Mouse (Mus musculus) liver, postnatal 0 days (tissue): ENCODE results near the gene Plekha7. TPM values are rescaled to one million over a fixed set of nuclear protein-coding genes. Genes with fewer than 3 reads are reported as not detected.

ENCODE experiments used
- ATAC-seq: fragments of 200-750 bp; cut with Nextera tagmentation; 2 replicates; pipeline ENCODE4 v1.8.0; 2017; ENCODE audit warnings: mild to moderate bottlenecking, moderate library complexity
- DNase-seq: peaks from one replicate; pipeline ENCODE4 v3.0.0-alpha.2; 2016
- H3K27ac ChIP-seq: fragments of 300-500 bp; sonication (generic); 2 replicates; pipeline ENCODE4 v1.5.1; 2014; ENCODE audit warnings: antibody characterized with exemption, moderate library complexity, mild to moderate bottlenecking, low read depth
- H3K27me3 ChIP-seq: fragments of 300-500 bp; sonication (generic); 2 replicates; pipeline ENCODE4 v1.6.1; 2014; ENCODE audit warnings: low read length, control low read depth, mixed read lengths; ENCODE audit not compliant: insufficient read depth
- H3K36me3 ChIP-seq: fragments of 300-500 bp; sonication (generic); replicated peaks from 2 replicates; pipeline ENCODE4 v1.6.1; 2014; ENCODE audit warnings: mild to moderate bottlenecking, control low read depth, low read length, moderate library complexity, mixed read lengths; ENCODE audit not compliant: insufficient read depth
- H3K4me1 ChIP-seq: fragments of 300-500 bp; sonication (generic); 2 replicates; pipeline ENCODE4 v1.6.1; 2014; ENCODE audit warnings: antibody characterized with exemption, mild to moderate bottlenecking, control low read depth; ENCODE audit not compliant: insufficient read depth
- H3K4me2 ChIP-seq: fragments of 300-500 bp; sonication (generic); 2 replicates; pipeline ENCODE4 v1.6.1; 2014; ENCODE audit warnings: low read depth, mild to moderate bottlenecking, low read length, moderate library complexity, mixed read lengths
- H3K4me3 ChIP-seq: fragments of 300-500 bp; sonication (generic); 2 replicates; pipeline ENCODE4 v1.5.1; 2014; ENCODE audit warnings: low read depth, low read length
- H3K9ac ChIP-seq: fragments of 300-500 bp; sonication (generic); replicated peaks from 2 replicates; pipeline ENCODE4 v1.6.1; 2014; ENCODE audit warnings: mild to moderate bottlenecking, moderate library complexity
- H3K9me3 ChIP-seq: fragments of 300-500 bp; sonication (generic); 2 replicates; pipeline ENCODE4 v1.6.1; 2016; ENCODE audit warnings: mild to moderate bottlenecking, control low read depth, low read length, mixed read lengths
- CTCF ChIP-seq: sonication (generic); IDR thresholded peaks from 2 replicates; pipeline ENCODE4 v1.5.1; 2016; ENCODE audit warnings: antibody characterized with exemption, low read depth
- EP300 ChIP-seq: IDR thresholded peaks from 2 replicates; pipeline ENCODE4 v1.6.1; 2016; ENCODE audit warnings: antibody characterized with exemption, low read depth, mild to moderate bottlenecking
- WGBS: fragments of 180-500 bp; shearing (Covaris S2); extraction: QIAGEN DNeasy Blood & Tissue Kit; methylation state at CpG from one replicate; pipeline ENCODE4 v1.1.7; 2014; ENCODE audit not compliant: insufficient replicate concordance; 5-methylcytosine and 5-hydroxymethylcytosine counted together
- polyA plus RNA-seq: library from polyadenylated mRNA; unstranded; fragments of >200 nt; fragmentation: Nextera tagmentation; extraction: Ambion mirVana; gene quantifications from 2 replicates; pipeline ENCODE4 v1.2.1, GENCODE M21; 2015

Plekha7 gene
- polyA plus RNA-seq, 1 experiment from 2014 or later: 1.8 TPM

GRCm38 (mm10) chr7:116241601-116242000 is 66.6 kb downstream of the Plekha7 start:
- Histone ChIP-seq H3K9me3 (no peaks in the 10 kb centered on the region), H3K27me3 (0 out of 2 replicates have a peak, but pooled peaks cover 9% of the 10 kb centered on the region), H3K36me3 (no peaks in the 10 kb centered on the region), H3K9ac (no peak overlapping the region), H3K27ac (no peak overlapping the region), H3K4me3 (no peak overlapping the region), H3K4me1 (peaks cover 2% of the 10 kb centered on the region), H3K4me2 (no peak overlapping the region)
- TF ChIP-seq CTCF (no peak), EP300 (no peak)
- 47% methylated on average over 7 of the region's 7 CpGs for WGBS
- ATAC-seq (no peak), DNase-seq (no peak)

DNA sequence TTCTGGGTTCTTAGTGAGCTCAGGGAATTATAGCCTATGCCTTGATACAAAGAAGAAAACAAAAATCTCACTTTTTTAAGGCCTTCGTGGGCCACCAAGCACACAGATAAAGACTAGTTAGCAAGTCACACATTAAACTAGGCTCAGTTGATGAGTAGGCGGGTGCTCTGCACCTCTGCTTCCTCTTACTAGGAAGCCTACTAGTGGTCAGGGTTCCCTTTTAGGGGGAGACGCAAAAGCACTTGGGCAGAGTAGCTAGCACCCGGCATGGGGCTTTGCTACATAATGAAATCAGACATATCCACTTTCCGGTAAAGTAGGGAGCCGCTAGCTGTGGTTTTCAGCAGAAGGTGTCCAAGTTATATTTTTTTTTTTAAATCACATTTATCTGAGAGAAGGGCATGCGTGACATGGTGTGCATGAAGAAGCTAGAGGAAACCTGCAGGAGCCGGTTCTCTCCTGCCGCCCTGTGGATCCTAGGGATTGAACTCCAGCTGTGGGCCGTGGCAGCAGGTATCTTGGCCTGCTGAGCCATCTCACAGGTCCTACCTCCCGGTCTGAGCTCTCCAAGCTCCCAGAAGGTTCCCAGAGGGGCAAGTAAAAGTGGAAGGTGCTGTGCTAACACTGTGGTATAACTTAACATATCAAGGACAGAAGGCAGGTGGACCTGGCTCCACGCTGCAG is 67.2 kb downstream of the Plekha7 start:
- Histone ChIP-seq H3K4me1 (peaks cover 2% of the 10 kb centered on the region), H3K27ac (no peak overlapping the region), H3K36me3 (no peaks in the 10 kb centered on the region), H3K9ac (no peak overlapping the region), H3K27me3 (0 out of 2 replicates have a peak, but pooled peaks cover 9% of the 10 kb centered on the region), H3K9me3 (no peaks in the 10 kb centered on the region), H3K4me2 (no peak overlapping the region), H3K4me3 (no peak overlapping the region)
- DNase-seq: no peak
- TF ChIP-seq CTCF (no peak), EP300 (no peak)
- ATAC-seq: no peak
- 52% methylated on average over 12 of the region's 12 CpGs for WGBS

GRCm38 (mm10) chr7:116240353-116240752 is 67.8 kb downstream of the Plekha7 start:
- Histone ChIP-seq H3K36me3 (no peaks in the 10 kb centered on the region), H3K9ac (no peak overlapping the region), H3K27me3 (0 out of 2 replicates have a peak, but pooled peaks cover 9% of the 10 kb centered on the region), H3K4me2 (no peak overlapping the region), H3K9me3 (no peaks in the 10 kb centered on the region), H3K27ac (no peak overlapping the region), H3K4me1 (peaks cover 2% of the 10 kb centered on the region), H3K4me3 (no peak overlapping the region)
- DNase-seq (no peak), ATAC-seq (no peak)
- WGBS: 76% methylated on average over 4 of the region's 4 CpGs
- TF ChIP-seq EP300 (no peak), CTCF (no peak)

DNA sequence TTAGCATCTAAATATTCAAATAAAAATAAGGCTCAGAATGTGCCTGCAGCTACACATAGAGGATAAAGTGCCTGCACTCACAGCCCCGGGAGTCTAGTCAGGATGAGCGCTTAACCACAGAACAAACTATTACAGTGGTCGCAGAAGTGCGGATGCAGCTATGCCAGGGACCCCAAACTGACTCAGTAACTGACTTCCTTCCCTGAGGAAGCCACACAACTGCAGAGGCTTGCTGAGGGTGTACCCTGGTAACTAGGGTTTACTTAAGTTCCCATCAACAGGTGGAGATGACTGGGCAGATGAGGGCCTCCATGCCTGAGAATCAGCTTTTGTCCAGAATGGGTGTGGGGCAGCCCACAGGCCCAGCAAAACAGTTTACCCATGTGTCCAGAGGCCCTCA is 69.9 kb downstream of the Plekha7 start:
- Histone ChIP-seq H3K4me3 (no peak overlapping the region), H3K27me3 (0 out of 2 replicates have a peak, but pooled peaks cover 9% of the 10 kb centered on the region), H3K27ac (no peak overlapping the region), H3K9ac (no peak overlapping the region), H3K9me3 (no peaks in the 10 kb centered on the region), H3K36me3 (no peaks in the 10 kb centered on the region), H3K4me1 (peaks cover 2% of the 10 kb centered on the region), H3K4me2 (no peak overlapping the region)
- ATAC-seq (no peak), DNase-seq (no peak)
- 32% methylated on average over 4 of the region's 4 CpGs for WGBS
- TF ChIP-seq EP300 (no peak), CTCF (no peak)

GRCm38 (mm10) chr7:116237157-116237981 is 70.8 kb downstream of the Plekha7 start:
- peaks cover 2% of the 10 kb centered on the region; the same call in 1 of the 2 replicates for H3K4me1 ChIP-seq
- DNase-seq (peak; percentile 43), ATAC-seq (peak; percentile 28; the same call in 1 of the 2 replicates)
- no peak overlapping the region for H3K27ac ChIP-seq
- H3K4me3 ChIP-seq: peak overlapping the region; percentile 27
- H3K27me3 ChIP-seq: 0 out of 2 replicates have a peak, but pooled peaks cover 9% of the 10 kb centered on the region
- no peaks in the 10 kb centered on the region for H3K36me3 ChIP-seq
- no peak overlapping the region for H3K9ac ChIP-seq
- peak overlapping the region; percentile 71 for H3K4me2 ChIP-seq
- TF ChIP-seq CTCF (no peak), EP300 (no peak)
- 1% methylated on average over 66 of the region's 69 CpGs for WGBS
- H3K9me3 ChIP-seq: no peaks in the 10 kb centered on the region

GRCm38 (mm10) chr7:116236608-116237007 is 71.6 kb downstream of the Plekha7 start:
- peak overlapping the region; percentile 27 for H3K4me3 ChIP-seq
- ATAC-seq (peak; percentile 71; the same call in 1 of the 2 replicates), DNase-seq (no peak)
- TF ChIP-seq CTCF: no peak
- TF ChIP-seq EP300: no peak
- peaks cover 2% of the 10 kb centered on the region; the same call in 1 of the 2 replicates for H3K4me1 ChIP-seq
- WGBS: 54% methylated on average over 8 of the region's 8 CpGs
- no peaks in the 10 kb centered on the region for H3K9me3 ChIP-seq
- H3K9ac ChIP-seq: no peak overlapping the region
- 0 out of 2 replicates have a peak, but pooled peaks cover 9% of the 10 kb centered on the region for H3K27me3 ChIP-seq
- H3K27ac ChIP-seq: no peak overlapping the region
- peak overlapping the region; percentile 71 for H3K4me2 ChIP-seq
- no peaks in the 10 kb centered on the region for H3K36me3 ChIP-seq
